Mouse (Mus musculus) erythroblast, embryonic 14.5 days (primary cell): ENCODE data around the gene Opn3. TPM values are rescaled to one million over a fixed set of nuclear protein-coding genes. Genes with fewer than 3 reads are reported as not detected.

Source experiments
- H3K27me3 ChIP-seq: 2 replicates; pipeline ENCODE4 v1.6.1; 2012; ENCODE audit warnings: inconsistent platforms; ENCODE audit not compliant: control insufficient read depth
- H3K36me3 ChIP-seq: 2 replicates; pipeline ENCODE4 v1.6.1; 2012; ENCODE audit warnings: mild to moderate bottlenecking, inconsistent platforms; ENCODE audit not compliant: control insufficient read depth
- H3K4me1 ChIP-seq: 2 replicates; pipeline ENCODE4 v1.6.1; 2012; ENCODE audit warnings: inconsistent platforms; ENCODE audit not compliant: control insufficient read depth
- H3K4me3 ChIP-seq: replicated peaks from 2 replicates; pipeline ENCODE3; 2012; ENCODE audit warnings: moderate library complexity, mild to moderate bottlenecking, inconsistent platforms
- H3K9me3 ChIP-seq: 2 replicates; pipeline ENCODE4 v1.6.1; 2012; ENCODE audit warnings: low read length, inconsistent platforms, mixed read lengths; ENCODE audit not compliant: control insufficient read depth
- GATA1 ChIP-seq: IDR thresholded peaks from 2 replicates; pipeline ENCODE4 v1.6.1; 2012; ENCODE audit warnings: low read length, inconsistent platforms, mixed read lengths
- TAL1 ChIP-seq: IDR thresholded peaks from 3 replicates; pipeline ENCODE4 v1.6.1; 2012; ENCODE audit warnings: low read length, inconsistent platforms, mixed read lengths
- polyA plus RNA-seq: library from polyadenylated mRNA; stranded (reverse); fragments of >175 nt; gene quantifications from 2 replicates; pipeline ENCODE4 v1.2.3, GENCODE M21; 2012

Opn3 gene
- polyA plus RNA-seq, 1 experiment = not detected

DNA sequence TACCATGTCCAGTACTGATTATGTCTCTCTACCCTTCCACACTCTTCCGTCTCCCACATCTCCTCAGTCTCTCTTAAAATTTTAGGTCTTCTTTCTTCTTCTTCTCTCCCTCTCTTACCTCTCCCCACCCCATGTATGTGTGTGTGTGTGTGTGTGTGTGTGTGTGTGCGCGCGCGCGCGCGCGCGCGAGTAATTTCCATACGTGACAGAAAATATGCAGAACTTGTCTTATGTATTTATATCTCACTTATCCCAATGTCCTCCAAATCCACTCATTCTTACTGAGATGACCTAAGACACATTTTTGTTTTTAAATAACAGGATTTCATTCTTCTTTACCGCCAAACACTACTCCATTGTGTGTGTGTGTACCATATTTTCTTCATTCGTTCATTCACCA is 60.1 kb downstream of the Opn3 start:
- Histone ChIP-seq H3K9me3 (no peaks in the 10 kb centered on the region), H3K4me3 (no peak overlapping the region), H3K27me3 (no peaks in the 10 kb centered on the region), H3K36me3 (no peaks in the 10 kb centered on the region), H3K4me1 (no peaks in the 10 kb centered on the region)
- TF ChIP-seq TAL1 (no peak), GATA1 (no peak)

DNA sequence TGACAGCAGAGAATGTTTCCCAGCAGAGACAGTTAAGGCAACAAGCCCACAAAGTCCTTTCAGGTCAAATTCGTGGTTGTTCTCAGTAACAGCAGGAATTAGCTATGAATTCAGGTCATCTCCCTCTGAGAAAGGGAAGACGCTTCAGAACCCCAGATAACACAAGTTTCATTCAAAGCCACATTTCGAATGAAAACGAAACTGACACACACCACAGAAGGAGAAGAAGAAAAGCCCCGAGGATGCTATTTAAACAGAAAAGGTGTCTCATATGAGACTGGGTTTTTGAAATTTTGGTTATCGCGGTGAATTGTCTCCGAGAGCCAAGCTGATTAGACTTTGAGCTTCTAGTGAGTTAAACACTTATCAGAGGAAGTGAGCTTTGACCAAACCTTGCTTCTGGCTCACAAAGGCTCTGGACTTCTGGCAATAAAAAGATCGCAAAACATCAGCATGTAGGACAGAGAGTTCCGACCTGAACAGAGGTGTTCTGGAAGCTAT is 60.8 kb downstream of the Opn3 start:
- TF ChIP-seq TAL1 (no peak), GATA1 (no peak)
- Histone ChIP-seq H3K9me3 (no peaks in the 10 kb centered on the region), H3K4me3 (no peak overlapping the region), H3K4me1 (no peaks in the 10 kb centered on the region), H3K36me3 (no peaks in the 10 kb centered on the region), H3K27me3 (no peaks in the 10 kb centered on the region)

DNA sequence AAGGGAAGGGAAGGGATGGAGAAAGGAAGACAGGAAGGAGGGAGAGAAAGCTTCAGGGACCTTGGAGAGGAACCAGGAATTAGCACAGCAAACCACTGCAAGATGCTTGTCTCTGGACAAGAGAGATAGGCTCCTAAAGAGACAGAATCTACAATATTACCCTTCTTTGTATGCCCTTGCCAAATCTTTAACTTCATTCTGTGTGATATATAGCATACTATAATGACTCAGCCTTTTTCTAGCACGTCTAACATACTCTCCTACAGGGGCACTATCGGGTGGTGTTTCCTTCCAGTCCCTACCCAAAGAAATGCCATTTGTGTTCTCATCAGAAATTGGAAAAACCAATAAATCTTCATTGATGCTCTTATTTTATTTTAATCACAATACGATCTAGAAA is 61.5 kb downstream of the Opn3 start:
- Histone ChIP-seq H3K27me3 (no peaks in the 10 kb centered on the region), H3K4me3 (no peak overlapping the region)
- no peak for TF ChIP-seq GATA1
- no peak for TF ChIP-seq TAL1

DNA sequence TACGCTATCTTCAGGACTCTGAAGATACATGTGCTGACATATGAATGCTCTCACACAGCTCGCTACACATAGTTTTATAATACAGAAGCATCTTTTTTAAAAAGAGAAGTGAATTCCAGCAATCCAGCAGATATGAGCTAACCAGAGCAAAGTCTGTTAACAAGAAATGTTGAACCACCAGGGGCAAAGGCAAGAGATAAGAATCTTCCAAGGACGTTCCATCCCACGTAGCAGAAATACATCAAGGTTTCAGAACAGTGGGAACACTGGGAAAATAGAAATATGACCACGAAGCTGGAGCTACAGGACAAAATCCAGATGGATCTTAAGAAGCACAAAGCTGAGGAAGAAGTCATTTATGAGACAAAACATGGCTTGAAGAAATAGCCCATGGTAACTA is 62.2 kb downstream of the Opn3 start:
- H3K4me1 ChIP-seq = peaks cover 6% of the 10 kb centered on the region
- H3K4me3 ChIP-seq = no peak overlapping the region
- H3K27me3 ChIP-seq = no peaks in the 10 kb centered on the region
- H3K36me3 ChIP-seq = no peaks in the 10 kb centered on the region
- TF ChIP-seq GATA1 = no peak
- TF ChIP-seq TAL1 = no peak
- no peaks in the 10 kb centered on the region for H3K9me3 ChIP-seq

More for the DNA sequence above, 61.5 kb downstream of the Opn3 start:
- no peaks in the 10 kb centered on the region for H3K9me3 ChIP-seq
- no peaks in the 10 kb centered on the region for H3K36me3 ChIP-seq
- H3K4me1 ChIP-seq = peaks cover 3% of the 10 kb centered on the region

DNA sequence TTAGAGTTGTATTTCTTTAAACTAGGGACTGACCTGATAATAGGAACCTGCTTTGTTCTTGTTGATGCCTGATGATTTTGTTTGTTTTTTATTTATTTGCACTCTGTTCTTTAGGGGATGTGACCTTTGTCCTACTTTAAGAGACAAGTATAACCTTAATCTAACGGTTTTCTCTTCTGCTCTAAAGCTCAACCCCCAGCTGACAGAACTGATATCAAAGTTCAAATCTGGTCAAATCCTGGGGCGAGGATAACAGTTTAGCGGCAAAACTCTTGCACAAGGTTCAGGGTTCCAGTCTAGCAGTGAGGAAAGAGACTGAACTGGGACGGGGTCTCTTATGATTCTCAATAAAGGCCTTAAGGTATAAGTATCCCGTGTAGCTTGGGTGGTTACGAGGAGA is 63.3 kb downstream of the Opn3 start:
- peaks cover 16% of the 10 kb centered on the region for H3K4me1 ChIP-seq
- TF ChIP-seq GATA1 (no peak), TAL1 (no peak)
- H3K9me3 ChIP-seq = no peaks in the 10 kb centered on the region
- no peaks in the 10 kb centered on the region for H3K27me3 ChIP-seq
- no peak overlapping the region for H3K4me3 ChIP-seq
- H3K36me3 ChIP-seq = no peaks in the 10 kb centered on the region

DNA sequence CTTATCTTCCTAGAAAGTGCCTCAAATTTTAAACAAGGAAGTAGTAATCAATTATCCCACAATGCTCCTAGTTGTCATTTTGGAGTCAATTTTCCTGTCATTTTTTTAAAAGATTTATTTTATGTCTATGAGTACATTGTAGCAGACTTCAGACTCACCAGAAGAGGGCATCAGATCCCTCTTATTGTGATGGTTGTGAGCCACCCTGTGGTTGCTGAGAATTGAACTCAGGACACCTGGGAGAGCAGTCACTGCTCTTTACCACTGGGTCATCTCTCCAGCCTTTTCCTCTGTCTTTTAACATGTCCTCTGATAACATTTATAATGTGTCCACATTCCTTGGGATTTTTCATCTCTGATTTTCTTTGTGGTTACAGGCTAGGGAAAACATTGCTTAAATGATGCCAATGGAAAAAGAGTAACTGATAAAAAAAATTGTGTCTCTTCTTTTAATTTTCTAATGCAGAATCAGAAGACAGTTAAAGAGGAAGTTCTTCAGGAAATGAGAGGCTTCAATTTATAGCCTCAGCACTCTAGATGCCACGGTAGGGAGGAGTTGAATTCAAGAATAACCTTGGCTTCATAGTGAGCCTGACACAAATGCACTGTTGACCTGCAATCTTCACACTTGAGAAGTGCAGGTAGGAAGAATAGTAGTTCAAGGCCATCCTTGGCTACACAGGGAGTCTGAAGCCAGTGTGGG is 66.4 kb downstream of the Opn3 start:
- no peaks in the 10 kb centered on the region for H3K9me3 ChIP-seq
- H3K4me3 ChIP-seq = peak overlapping the region; percentile 94
- peaks cover 22% of the 10 kb centered on the region for H3K4me1 ChIP-seq

DNA sequence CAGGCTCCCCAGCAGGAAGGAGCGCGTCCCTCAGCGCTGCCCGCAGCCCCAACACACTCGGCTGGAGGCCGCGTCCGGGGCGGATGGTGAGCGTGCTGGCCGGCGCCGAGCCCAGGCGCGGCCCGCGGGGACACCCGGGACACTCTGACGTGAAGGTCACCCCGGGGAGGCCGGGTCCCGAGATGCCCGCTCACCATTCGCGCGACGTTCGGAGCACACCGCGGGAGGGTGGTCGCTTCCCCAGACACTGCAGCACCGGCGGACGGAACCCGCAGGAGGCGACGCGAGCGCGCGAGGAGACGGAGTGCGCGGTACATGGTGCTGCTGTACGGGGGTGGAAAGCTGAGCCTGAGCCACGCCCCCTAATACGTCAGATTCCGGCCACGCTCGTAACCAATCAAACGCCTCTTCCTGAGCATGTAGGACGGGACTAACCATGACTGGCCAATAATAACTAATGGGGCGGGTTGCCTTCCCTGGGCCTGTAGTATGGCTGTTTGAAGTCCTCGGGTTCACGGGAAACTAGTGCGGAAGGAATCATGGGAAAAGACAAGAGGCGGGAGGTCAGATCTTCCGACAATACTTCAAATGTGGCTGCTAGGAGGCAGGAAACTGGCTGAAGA is 67.2 kb downstream of the Opn3 start, which contains the start of gene Fh1:
Gene Fh1 (minus strand): TSS at position 379 of the 623 bp plus-strand sequence.
- Histone ChIP-seq H3K4me1 (peaks cover 22% of the 10 kb centered on the region), H3K27me3 (no peaks in the 10 kb centered on the region), H3K9me3 (no peaks in the 10 kb centered on the region), H3K36me3 (peaks cover 8% of the 10 kb centered on the region), H3K4me3 (peak within 1 kb of the TSS; percentile 94)
- TF ChIP-seq TAL1 (no peak), GATA1 (no peak)

More for the DNA sequence above, 66.4 kb downstream of the Opn3 start:
- Histone ChIP-seq H3K36me3 (peaks cover 6% of the 10 kb centered on the region), H3K27me3 (no peaks in the 10 kb centered on the region)
- no peak for TF ChIP-seq GATA1
- TF ChIP-seq TAL1 = no peak

DNA sequence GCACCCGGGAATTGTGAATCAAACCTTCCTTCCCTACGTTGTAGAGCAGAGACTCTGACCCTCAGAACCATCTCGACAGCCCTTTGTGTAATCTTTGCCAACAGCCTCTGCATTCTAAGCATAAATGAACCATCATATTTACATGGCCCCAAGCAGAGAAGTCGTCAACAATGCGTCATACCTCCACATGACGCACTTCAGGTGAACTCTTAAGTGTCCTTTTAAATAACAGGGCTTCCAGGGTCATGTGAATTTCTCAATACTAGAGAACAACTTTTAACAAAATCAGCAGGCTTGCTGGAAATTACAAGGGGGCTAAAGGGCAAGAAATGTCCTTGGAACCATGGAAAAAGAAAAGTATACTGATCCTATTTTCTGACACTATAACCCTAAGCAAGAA is 68.9 kb downstream of the Opn3 start:
- Histone ChIP-seq H3K36me3 (peaks cover 16% of the 10 kb centered on the region), H3K4me1 (peaks cover 22% of the 10 kb centered on the region), H3K4me3 (no peak overlapping the region), H3K9me3 (no peaks in the 10 kb centered on the region), H3K27me3 (no peaks in the 10 kb centered on the region)
- TF ChIP-seq GATA1 (no peak), TAL1 (no peak)

DNA sequence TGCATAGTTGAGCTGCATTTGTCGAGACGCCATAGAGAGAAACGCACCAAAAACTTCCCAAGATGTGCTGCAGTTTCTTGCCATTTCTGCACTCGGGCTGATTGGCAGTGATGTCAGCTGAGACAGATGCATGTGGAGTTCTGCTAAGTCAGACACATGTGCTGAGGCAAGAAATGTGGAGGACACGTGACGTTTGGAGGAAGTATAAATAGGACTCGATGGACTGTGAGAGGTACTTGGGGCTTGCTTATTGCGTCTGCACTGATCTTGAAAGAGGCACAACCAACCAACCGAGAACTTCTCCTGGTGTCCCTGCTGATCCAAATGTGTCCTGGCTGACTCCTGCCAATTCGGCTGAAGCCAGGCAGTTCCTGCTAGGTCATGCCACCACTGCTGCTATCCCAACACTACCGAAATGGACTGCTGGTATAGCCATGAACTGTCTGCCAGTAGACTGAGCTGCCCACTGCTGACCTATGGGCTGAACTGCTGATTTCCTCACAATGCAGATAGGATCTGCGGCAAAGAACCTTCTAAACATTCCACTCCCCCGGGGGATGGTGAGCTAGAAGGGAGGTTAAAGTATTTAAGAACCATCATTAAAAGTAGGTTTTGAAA is 72.7 kb downstream of the Opn3 start, which contains the start of gene Kmo:
Gene Kmo (plus strand): TSS at position 568 of the 618 bp plus-strand sequence.
- no peaks in the 10 kb centered on the region for H3K9me3 ChIP-seq
- H3K4me3 ChIP-seq = no peak within 1 kb of the TSS
- H3K36me3 ChIP-seq = peaks cover 47% of the 10 kb centered on the region
- TF ChIP-seq GATA1 (no peak), TAL1 (no peak)
- H3K27me3 ChIP-seq = no peaks in the 10 kb centered on the region
- H3K4me1 ChIP-seq = peaks cover 12% of the 10 kb centered on the region
